Comparison of ENCODE assay signal across 7 mouse cellular contexts in the genomic region with DNA sequence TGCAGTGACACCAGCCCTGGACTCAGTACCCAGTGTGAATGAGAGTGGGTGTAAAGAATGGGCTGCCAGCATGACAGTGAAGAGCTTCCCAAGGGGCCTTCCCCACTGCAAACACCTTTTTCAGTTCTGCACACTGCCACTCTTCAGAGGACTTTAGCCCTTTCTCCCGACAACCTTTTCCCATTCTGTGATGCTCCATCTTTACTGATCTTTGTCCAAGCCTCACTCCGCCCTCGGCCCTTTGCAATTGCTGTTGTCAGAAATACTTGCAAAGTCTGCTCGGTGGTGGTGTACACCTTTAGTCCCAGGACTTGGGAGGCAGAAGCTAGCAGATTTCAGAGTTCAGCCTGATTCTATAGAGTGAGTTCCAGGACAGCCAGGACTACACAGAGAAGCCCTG. TPM values are rescaled to one million over a fixed set of nuclear protein-coding genes. Genes with fewer than 3 reads are reported as not detected.
DNase-seq lines count a peak whose midpoint lies in the region; ATAC-seq and TF ChIP-seq lines count a peak whose summit lies in the region.

No protein-coding gene starts in this region.

- peak overlapping the region; percentile 91; the same call in 1 of the 2 replicates for H3K4me3 ChIP-seq in lung, embryonic 14.5 days (ENCODE audit: low read depth, low read length)
- H3K4me3 ChIP-seq in hindbrain, embryonic 10.5 days: peak overlapping the region; percentile 93
- H3K4me3 ChIP-seq in limb, embryonic 13.5 days: peak overlapping the region; percentile 92
- peak overlapping the region; percentile 92; the same call in 1 of the 2 replicates for H3K4me3 ChIP-seq in stomach, embryonic 14.5 days (ENCODE audit: low read depth, low read length)

- H3K27ac ChIP-seq in lung, embryonic 14.5 days (ENCODE audit: low read depth): no peak overlapping the region
- H3K27ac ChIP-seq in hindbrain, embryonic 10.5 days: no peak overlapping the region
- H3K27ac ChIP-seq in limb, embryonic 13.5 days: no peak overlapping the region
- no peak overlapping the region for H3K27ac ChIP-seq in stomach, embryonic 14.5 days (ENCODE audit: low read length)

- 0 out of 2 replicates have a peak, but pooled peaks cover 7% of the 10 kb centered on the region for H3K4me1 ChIP-seq in lung, embryonic 14.5 days (ENCODE audit: insufficient read depth)
- H3K4me1 ChIP-seq in hindbrain, embryonic 10.5 days (replicated peaks): peaks cover 49% of the 10 kb centered on the region
- H3K4me1 ChIP-seq in limb, embryonic 13.5 days: peaks cover 26% of the 10 kb centered on the region
- peaks cover 24% of the 10 kb centered on the region for H3K4me1 ChIP-seq in stomach, embryonic 14.5 days (ENCODE audit: control insufficient read depth, insufficient read depth, low read length)

- ATAC-seq in lung, embryonic 14.5 days (ENCODE audit: insufficient read depth): no peak
- ATAC-seq in limb, embryonic 13.5 days (ENCODE audit: low FRiP score, low read depth): no peak
- no peak for ATAC-seq in stomach, embryonic 14.5 days (ENCODE audit: insufficient number of reproducible peaks, insufficient read depth, low FRiP score, low read depth)

- no peak for DNase-seq in lung, embryonic 14.5 days
- DNase-seq in lung, postnatal 4 days: no peak
- no peak for DNase-seq in hindbrain, embryonic 10.5 days (ENCODE audit: low spot score)
- no peak for DNase-seq in frontal cortex, postnatal 14 days (ENCODE audit: low spot score in 2 of 2)
- no peak for DNase-seq in spleen, postnatal 36 days (ENCODE audit: low spot score in 2 of 2)

- no peak overlapping the region for H3K9ac ChIP-seq in lung, embryonic 14.5 days
- H3K9ac ChIP-seq in limb, embryonic 13.5 days: peak overlapping the region; percentile 77
- H3K9ac ChIP-seq in stomach, embryonic 14.5 days (replicated peaks; ENCODE audit: low read depth, low read length): 0 out of 2 replicates have a peak overlapping the region, but pooled peaks have one; percentile 7

- H3K36me3 ChIP-seq in lung, embryonic 14.5 days (ENCODE audit: insufficient read depth): peaks cover 13% of the 10 kb centered on the region
- peaks cover 16% of the 10 kb centered on the region for H3K36me3 ChIP-seq in hindbrain, embryonic 10.5 days
- peaks cover 12% of the 10 kb centered on the region for H3K36me3 ChIP-seq in limb, embryonic 13.5 days
- peaks cover 10% of the 10 kb centered on the region for H3K36me3 ChIP-seq in stomach, embryonic 14.5 days (ENCODE audit: control insufficient read depth, insufficient read depth, low read length)

- peak overlapping the region; percentile 92 for H3K4me2 ChIP-seq in lung, embryonic 14.5 days
- peak overlapping the region; percentile 81 for H3K4me2 ChIP-seq in limb, embryonic 13.5 days (replicated peaks)
- H3K4me2 ChIP-seq in stomach, embryonic 14.5 days (replicated peaks; ENCODE audit: low read depth, low read length): peak overlapping the region; percentile 78

- H3K27me3 ChIP-seq in lung, embryonic 14.5 days (ENCODE audit: insufficient read depth, low read length): no peaks in the 10 kb centered on the region
- no peaks in the 10 kb centered on the region for H3K27me3 ChIP-seq in hindbrain, embryonic 10.5 days (ENCODE audit: insufficient read depth, poor library complexity, severe bottlenecking)
- H3K27me3 ChIP-seq in limb, embryonic 13.5 days: no peaks in the 10 kb centered on the region
- no peaks in the 10 kb centered on the region for H3K27me3 ChIP-seq in stomach, embryonic 14.5 days (ENCODE audit: control insufficient read depth, insufficient read depth, low read length)

- WGBS in lung, embryonic 14.5 days: 81% methylated on average over 4 of the region's 4 CpGs
- 78% methylated on average over 4 of the region's 4 CpGs for WGBS in hindbrain, embryonic 10.5 days
- 89% methylated on average over 4 of the region's 4 CpGs for WGBS in limb, embryonic 13.5 days
- 83% methylated on average over 4 of the region's 4 CpGs for WGBS in stomach, embryonic 14.5 days

- no peaks in the 10 kb centered on the region for H3K9me3 ChIP-seq in lung, embryonic 14.5 days (ENCODE audit: low read depth, low read length)
- H3K9me3 ChIP-seq in hindbrain, embryonic 10.5 days: no peaks in the 10 kb centered on the region
- no peaks in the 10 kb centered on the region for H3K9me3 ChIP-seq in limb, embryonic 13.5 days
- no peaks in the 10 kb centered on the region for H3K9me3 ChIP-seq in stomach, embryonic 14.5 days (ENCODE audit: control insufficient read depth, low read depth, low read length)

- no peak for TF ChIP-seq CTCF in lung, embryonic 14.5 days (IDR thresholded peaks at IDR 0.05; ENCODE audit: low read depth)

RNA-seq across cellular contexts. Expression of a gene that starts 1.3 kb away (rescaled TPM):
- 77.6 and 93.9 TPM in 2 replicates for polyA plus RNA-seq in lung, embryonic 14.5 days (2014; fragmentation: Nextera tagmentation; extraction: Ambion mirVana)
- 173 and 180 TPM in 2 replicates for polyA plus RNA-seq in hindbrain, embryonic 10.5 days (2016; fragmentation: Nextera tagmentation; extraction: Ambion mirVana)
- polyA plus RNA-seq in limb, embryonic 13.5 days (2015; fragmentation: Nextera tagmentation; extraction: Ambion mirVana): 147 and 154 TPM in 2 replicates
- 84.8 and 88.5 TPM in 2 replicates for polyA plus RNA-seq in stomach, embryonic 14.5 days (2014; fragmentation: Nextera tagmentation; extraction: Ambion mirVana)

RNA-seq across cellular contexts. Expression of a gene that starts 2.0 kb away (rescaled TPM):
- polyA plus RNA-seq in lung, embryonic 14.5 days (2014; fragmentation: Nextera tagmentation; extraction: Ambion mirVana): 64.9 and 68.5 TPM in 2 replicates
- polyA plus RNA-seq in hindbrain, embryonic 10.5 days (2016; fragmentation: Nextera tagmentation; extraction: Ambion mirVana): 69.0 and 72.5 TPM in 2 replicates
- polyA plus RNA-seq in limb, embryonic 13.5 days (2015; fragmentation: Nextera tagmentation; extraction: Ambion mirVana): 46.6 and 48.2 TPM in 2 replicates
- polyA plus RNA-seq in stomach, embryonic 14.5 days (2014; fragmentation: Nextera tagmentation; extraction: Ambion mirVana): 48.4 TPM in 2 replicates

RNA-seq across cellular contexts. Expression of a gene that starts 3.5 kb away (rescaled TPM):
- polyA plus RNA-seq in lung, embryonic 14.5 days (2014; fragmentation: Nextera tagmentation; extraction: Ambion mirVana): 21.3 and 22.1 TPM in 2 replicates
- polyA plus RNA-seq in hindbrain, embryonic 10.5 days (2016; fragmentation: Nextera tagmentation; extraction: Ambion mirVana): 2.1 and 2.9 TPM in 2 replicates
- polyA plus RNA-seq in limb, embryonic 13.5 days (2015; fragmentation: Nextera tagmentation; extraction: Ambion mirVana): 7.7 and 9.3 TPM in 2 replicates
- polyA plus RNA-seq in stomach, embryonic 14.5 days (2014; fragmentation: Nextera tagmentation; extraction: Ambion mirVana): 57.0 and 67.9 TPM in 2 replicates

RNA-seq across cellular contexts. Expression of a gene that starts 19.4 kb away (rescaled TPM):
- 25.0 and 25.4 TPM in 2 replicates for polyA plus RNA-seq in lung, embryonic 14.5 days (2014; fragmentation: Nextera tagmentation; extraction: Ambion mirVana)
- polyA plus RNA-seq in hindbrain, embryonic 10.5 days (2016; fragmentation: Nextera tagmentation; extraction: Ambion mirVana): 30.7 and 31.0 TPM in 2 replicates
- polyA plus RNA-seq in limb, embryonic 13.5 days (2015; fragmentation: Nextera tagmentation; extraction: Ambion mirVana): 32.9 and 33.9 TPM in 2 replicates
- polyA plus RNA-seq in stomach, embryonic 14.5 days (2014; fragmentation: Nextera tagmentation; extraction: Ambion mirVana): 25.2 and 26.3 TPM in 2 replicates

RNA-seq across cellular contexts. Expression of a gene that starts 24.1 kb away (rescaled TPM):
- 278 and 285 TPM in 2 replicates for polyA plus RNA-seq in lung, embryonic 14.5 days (2014; fragmentation: Nextera tagmentation; extraction: Ambion mirVana)
- polyA plus RNA-seq in hindbrain, embryonic 10.5 days (2016; fragmentation: Nextera tagmentation; extraction: Ambion mirVana): 207 and 220 TPM in 2 replicates
- polyA plus RNA-seq in limb, embryonic 13.5 days (2015; fragmentation: Nextera tagmentation; extraction: Ambion mirVana): 294 and 306 TPM in 2 replicates
- 295 and 301 TPM in 2 replicates for polyA plus RNA-seq in stomach, embryonic 14.5 days (2014; fragmentation: Nextera tagmentation; extraction: Ambion mirVana)
